ENCODE assay signal across 20 mouse cellular contexts in genomic region chr13:93335337-93335736, GRCm38 (mm10). TPM values are rescaled to one million over a fixed set of nuclear protein-coding genes. Genes with fewer than 3 reads are reported as not detected.
DNase-seq lines count a peak whose midpoint lies in the region; ATAC-seq and TF ChIP-seq lines count a peak whose summit lies in the region.
"Had no signal": no experiment of that assay in that cellular context is flagged by ENCODE, and none has a peak within 500 bp of the region (broad histone marks: within the 10 kb centered on the region; RNA-seq: fewer than 3 reads in every experiment).

No protein-coding gene starts in this region.

- no peak overlapping the region for H3K4me2 ChIP-seq in midbrain, embryonic 11.5 days
- H3K4me2 ChIP-seq in midbrain, embryonic 13.5 days (replicated peaks) = no peak overlapping the region
- H3K4me2 ChIP-seq: hindbrain, embryonic 15.5 days; limb, embryonic 13.5 days; midbrain, embryonic 15.5 days had no signal

- no peak overlapping the region for H3K9ac ChIP-seq in midbrain, embryonic 11.5 days (ENCODE audit: low read length)
- no peak overlapping the region for H3K9ac ChIP-seq in midbrain, embryonic 13.5 days (replicated peaks)
- H3K9ac ChIP-seq: hindbrain, embryonic 15.5 days; limb, embryonic 13.5 days; midbrain, embryonic 15.5 days had no signal

- TF ChIP-seq CTCF in layer of hippocampus, adult 2 months (conservative IDR thresholded peaks at IDR 0.05) = peak; percentile 60

- ATAC-seq in midbrain, embryonic 11.5 days (ENCODE audit: low FRiP score) = no peak
- no peak for ATAC-seq in midbrain, embryonic 13.5 days
- ATAC-seq in erythroblast, adult 5-6 weeks (replicated peaks; ENCODE audit: low FRiP score, poor library complexity, severe bottlenecking) = 0 out of 2 replicates have a peak, but pooled peaks have one; percentile 58
- ATAC-seq: midbrain, embryonic 15.5 days had no signal

- H3K27me3 ChIP-seq in midbrain, embryonic 11.5 days (ENCODE audit: control insufficient read depth, insufficient read depth, low read length) = no peaks in the 10 kb centered on the region
- H3K27me3 ChIP-seq in midbrain, embryonic 13.5 days = no peaks in the 10 kb centered on the region
- H3K27me3 ChIP-seq: hindbrain, embryonic 15.5 days; limb, embryonic 13.5 days; midbrain, embryonic 15.5 days had no signal

- no peak overlapping the region for H3K4me3 ChIP-seq in layer of hippocampus, adult 2 months
- H3K4me3 ChIP-seq in midbrain, embryonic 11.5 days (ENCODE audit: low read depth, low read length) = no peak overlapping the region
- no peak overlapping the region for H3K4me3 ChIP-seq in midbrain, embryonic 13.5 days (replicated peaks)
- H3K4me3 ChIP-seq: hindbrain, embryonic 15.5 days; limb, embryonic 13.5 days; midbrain, embryonic 15.5 days; myocyte had no signal

- no peaks in the 10 kb centered on the region for H3K36me3 ChIP-seq in midbrain, embryonic 11.5 days (ENCODE audit: control insufficient read depth, insufficient read depth, low read length)
- H3K36me3 ChIP-seq in midbrain, embryonic 13.5 days = no peaks in the 10 kb centered on the region
- H3K36me3 ChIP-seq: hindbrain, embryonic 15.5 days; limb, embryonic 13.5 days; midbrain, embryonic 15.5 days had no signal

- no peaks in the 10 kb centered on the region for H3K9me3 ChIP-seq in midbrain, embryonic 11.5 days (ENCODE audit: control insufficient read depth, low read length)
- no peaks in the 10 kb centered on the region for H3K9me3 ChIP-seq in midbrain, embryonic 13.5 days
- H3K9me3 ChIP-seq: hindbrain, embryonic 15.5 days; limb, embryonic 13.5 days; midbrain, embryonic 15.5 days had no signal

- WGBS in midbrain, embryonic 11.5 days = 95% methylated on average over 3 of the region's 3 CpGs
- WGBS in midbrain, embryonic 13.5 days = 92% methylated on average over 3 of the region's 3 CpGs

- H3K4me1 ChIP-seq in midbrain, embryonic 11.5 days (ENCODE audit: control insufficient read depth, insufficient read depth, low read length) = no peaks in the 10 kb centered on the region
- H3K4me1 ChIP-seq in midbrain, embryonic 13.5 days (replicated peaks) = no peaks in the 10 kb centered on the region
- H3K4me1 ChIP-seq: hindbrain, embryonic 15.5 days; midbrain, embryonic 15.5 days had no signal

- no peak for DNase-seq in layer of hippocampus, adult 2 months (ENCODE audit: low spot score in 2 of 2)
- no peak for DNase-seq in layer of hippocampus, adult 9-10 months (ENCODE audit: low spot score)
- DNase-seq in midbrain, embryonic 11.5 days (ENCODE audit: low spot score, missing footprints) = peak; percentile 31
- no peak for DNase-seq in adipocyte (ENCODE audit: low spot score)
- no peak for DNase-seq in frontal cortex, adult 2 months (ENCODE audit: extremely low spot score in 1 of 2, low spot score in 1 of 2)
- DNase-seq: adrenal gland, postnatal 25 days; cerebellum, adult 11-12 months; cerebellum, postnatal 14 days; heart, adult 11 months; heart, postnatal 4 days; kidney, adult 11 months; kidney, postnatal 25 days; lung, adult 2 months; thymus, postnatal 36 days had no signal

- H3K27ac ChIP-seq in layer of hippocampus, adult 2 months = no peak overlapping the region
- no peak overlapping the region for H3K27ac ChIP-seq in midbrain, embryonic 11.5 days (ENCODE audit: low read depth, low read length)
- H3K27ac ChIP-seq in midbrain, embryonic 13.5 days = no peak overlapping the region
- H3K27ac ChIP-seq: hindbrain, embryonic 15.5 days; limb, embryonic 13.5 days; midbrain, embryonic 15.5 days had no signal

RNA-seq across cellular contexts. Expression of gene Homer1, which starts 35.9 kb away (rescaled TPM):
- 100 to 1,000 TPM; 163 to 171 TPM for total RNA-seq in layer of hippocampus, adult 2 months (2021)
- polyA plus RNA-seq in midbrain, embryonic 11.5 days (2014; fragmentation: Nextera tagmentation; extraction: Ambion mirVana) = 11.1 and 11.6 TPM in 2 replicates
- 9.6 and 10.0 TPM in 2 replicates for polyA plus RNA-seq in midbrain, embryonic 13.5 days (2015; fragmentation: Nextera tagmentation; extraction: Ambion mirVana)
- total RNA-seq in erythroblast, adult 5-6 weeks (2015; ENCODE audit: low replicate concordance) = 4.2 and 11.3 TPM in 2 replicates
- 5.9 and 8.9 TPM in 2 replicates for total RNA-seq in erythroblast, adult 5-6 weeks (2017; ENCODE audit: low replicate concordance)
- polyA plus RNA-seq in frontal cortex, adult 2 months (2012; rRNA removed) = 48.5 and 58.2 TPM in 2 replicates
